Mouse (Mus musculus) C2C12 (cell line): ENCODE results near the gene Rbfox2.

Experiments used
- CTCF ChIP-seq: IDR thresholded peaks from one replicate; pipeline ENCODE4 v1.5.1; 2011; ENCODE audit not compliant: control insufficient read depth, insufficient read depth, insufficient read length
- MAX ChIP-seq: IDR thresholded peaks from one replicate; pipeline ENCODE4 v1.6.1; 2011; ENCODE audit warnings: mild to moderate bottlenecking, control low read depth
- MYOD1 ChIP-seq: IDR thresholded peaks from one replicate; pipeline ENCODE4 v1.6.1; 2011; ENCODE audit warnings: low read depth; ENCODE audit not compliant: control insufficient read depth, insufficient read length

DNA sequence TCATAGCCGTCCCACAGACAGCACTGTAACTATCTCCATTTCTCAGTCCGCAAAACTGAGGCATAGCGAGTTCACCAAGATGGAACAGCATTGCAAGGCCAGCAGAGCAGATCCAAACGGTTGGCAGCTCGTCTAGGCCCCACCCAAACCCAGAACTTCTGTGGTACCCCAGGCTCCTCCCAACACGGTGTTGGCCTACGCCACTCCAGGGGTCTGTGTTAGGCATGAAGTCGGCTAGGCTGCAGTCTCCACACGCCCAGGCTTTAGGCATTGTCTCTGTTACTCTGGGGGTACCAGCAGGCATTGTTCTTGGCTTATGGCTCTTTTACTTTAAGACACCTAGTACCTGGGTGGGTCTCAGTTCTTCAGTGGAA, 30.2 kb upstream of the Rbfox2 start:
- no peak for TF ChIP-seq MAX
- no peak for TF ChIP-seq CTCF
- TF ChIP-seq MYOD1 = no peak
